Mouse (Mus musculus) liver, postnatal 0 days (tissue): ENCODE measurements at regions not wholly inside any gene's neighbourhood (a gene's known extent, or its start where the extent isn't known, plus 50 kb on each side); places are given as distances from the start of the nearest gene placed in this dataset.

Source experiments
- CTCF ChIP-seq: sonication (generic); IDR thresholded peaks from 2 replicates; pipeline ENCODE4 v1.5.1; 2016; ENCODE audit warnings: antibody characterized with exemption, low read depth
- EP300 ChIP-seq: IDR thresholded peaks from 2 replicates; pipeline ENCODE4 v1.6.1; 2016; ENCODE audit warnings: antibody characterized with exemption, low read depth, mild to moderate bottlenecking

- TF ChIP-seq EP300: no peak
- no peak for TF ChIP-seq CTCF
These were observed 81.4 kb downstream of the Fam168b start for GRCm38 (mm10) chr1:34761436-34761835.
